15 mouse cellular contexts compared by ENCODE assay signal in the genomic region with DNA sequence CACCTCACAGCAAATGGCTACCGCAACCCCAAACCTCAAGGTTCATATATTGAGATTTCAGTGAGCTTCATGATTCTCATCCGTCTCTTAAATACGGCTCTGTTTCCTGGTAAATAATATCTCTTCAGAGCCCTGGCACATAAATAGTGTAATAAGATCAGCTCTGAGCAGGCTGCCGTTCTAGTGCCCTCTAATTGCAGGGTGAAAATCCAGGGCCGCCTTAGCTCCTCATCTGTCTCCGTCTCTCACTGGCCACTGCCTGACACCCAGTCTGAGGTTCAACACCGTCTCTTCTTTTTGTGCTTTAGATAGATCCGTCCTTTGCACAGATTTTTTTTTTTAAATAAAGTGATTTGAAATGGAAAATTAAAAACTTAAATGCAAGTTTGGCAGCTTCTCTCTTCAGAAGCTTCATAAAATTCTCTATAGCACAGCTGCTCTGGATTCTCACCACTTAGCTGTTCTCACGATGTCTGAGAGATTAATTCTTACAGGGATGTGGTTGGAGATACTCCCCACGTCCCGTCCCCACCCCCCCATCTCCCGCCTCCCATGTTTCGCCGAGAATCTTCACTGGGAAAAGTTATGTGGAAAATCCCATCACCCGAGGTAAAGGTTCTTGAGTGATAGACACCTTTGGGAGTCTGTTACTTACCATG.
A peak's percentile ranks its signal among the peaks of the same experiment; 100 is the strongest.
DNase-seq lines count a peak whose midpoint lies in the region; ATAC-seq and TF ChIP-seq lines count a peak whose summit lies in the region.
"Had no signal": no experiment of that assay in that cellular context is flagged by ENCODE, and none has a peak within 500 bp of the region (broad histone marks: within the 10 kb centered on the region; RNA-seq: fewer than 3 reads in every experiment).

No protein-coding gene starts in this region.

- DNase-seq in forebrain, postnatal 0 days = peak; percentile 18
- no peak for DNase-seq in kidney, adult 2 months
- no peak for DNase-seq in kidney, postnatal 25 days
- no peak for DNase-seq in neural tube, embryonic 10.5 days (ENCODE audit: extremely low spot score, low spot score)
- no peak for DNase-seq in thymus, postnatal 0 days (ENCODE audit: low spot score)
- DNase-seq: right cerebral cortex, postnatal 14 days; thymus, adult 2 months had no signal

- no peak overlapping the region for H3K9ac ChIP-seq in forebrain, postnatal 0 days
- no peak overlapping the region for H3K9ac ChIP-seq in forebrain, embryonic 12.5 days
- no peak overlapping the region for H3K9ac ChIP-seq in neural tube, embryonic 13.5 days
- H3K9ac ChIP-seq: forebrain, embryonic 15.5 days; hindbrain, embryonic 14.5 days; liver, embryonic 12.5 days; neural tube, embryonic 12.5 days had no signal

- no peak for TF ChIP-seq CTCF in forebrain, postnatal 0 days (IDR thresholded peaks at IDR 0.05; ENCODE audit: low read depth)
- TF ChIP-seq CTCF in kidney, adult 2 months (conservative IDR thresholded peaks at IDR 0.05; ENCODE audit: insufficient read depth, insufficient read length, low read depth, low read length) = no peak

- no peak overlapping the region for H3K4me2 ChIP-seq in forebrain, postnatal 0 days (ENCODE audit: low read depth)
- H3K4me2 ChIP-seq in forebrain, embryonic 12.5 days = no peak overlapping the region
- no peak overlapping the region for H3K4me2 ChIP-seq in neural tube, embryonic 13.5 days
- H3K4me2 ChIP-seq: forebrain, embryonic 15.5 days; hindbrain, embryonic 14.5 days; liver, embryonic 12.5 days; neural tube, embryonic 12.5 days had no signal

- no peak overlapping the region for H3K4me3 ChIP-seq in forebrain, postnatal 0 days (ENCODE audit: low read depth, low read length)
- H3K4me3 ChIP-seq in forebrain, embryonic 12.5 days (replicated peaks) = no peak overlapping the region
- no peak overlapping the region for H3K4me3 ChIP-seq in kidney, adult 2 months (ENCODE audit: insufficient read depth, low read depth, low read length)
- H3K4me3 ChIP-seq in neural tube, embryonic 13.5 days = no peak overlapping the region
- H3K4me3 ChIP-seq: forebrain, embryonic 15.5 days; liver, embryonic 12.5 days; neural tube, embryonic 12.5 days had no signal

- H3K36me3 ChIP-seq in forebrain, postnatal 0 days (ENCODE audit: insufficient read depth) = no peaks in the 10 kb centered on the region
- no peaks in the 10 kb centered on the region for H3K36me3 ChIP-seq in forebrain, embryonic 12.5 days (replicated peaks)
- H3K36me3 ChIP-seq in kidney, adult 2 months (ENCODE audit: control insufficient read depth, insufficient read depth, low read length) = no peaks in the 10 kb centered on the region; the same call in 1 of the 2 replicates
- no peaks in the 10 kb centered on the region for H3K36me3 ChIP-seq in neural tube, embryonic 13.5 days
- H3K36me3 ChIP-seq: forebrain, embryonic 15.5 days; liver, embryonic 12.5 days; neural tube, embryonic 12.5 days had no signal

- 63% methylated on average over 15 of the region's 15 CpGs for WGBS in forebrain, postnatal 0 days
- WGBS in forebrain, embryonic 12.5 days = 78% methylated on average over 15 of the region's 15 CpGs
- 54% methylated on average over 15 of the region's 15 CpGs for WGBS in kidney, adult 2 months
- WGBS in neural tube, embryonic 13.5 days = 70% methylated on average over 15 of the region's 15 CpGs

- H3K4me1 ChIP-seq in forebrain, postnatal 0 days (ENCODE audit: insufficient read depth) = peaks cover 11% of the 10 kb centered on the region
- peaks cover 52% of the 10 kb centered on the region for H3K4me1 ChIP-seq in forebrain, embryonic 12.5 days
- peaks cover 23% of the 10 kb centered on the region for H3K4me1 ChIP-seq in kidney, adult 2 months (ENCODE audit: control insufficient read depth, insufficient read depth, low read length)
- H3K4me1 ChIP-seq in neural tube, embryonic 13.5 days (replicated peaks) = peaks cover 62% of the 10 kb centered on the region

- H3K9me3 ChIP-seq in forebrain, postnatal 0 days (ENCODE audit: low read length) = no peaks in the 10 kb centered on the region
- no peaks in the 10 kb centered on the region for H3K9me3 ChIP-seq in forebrain, embryonic 12.5 days
- H3K9me3 ChIP-seq in neural tube, embryonic 13.5 days = no peaks in the 10 kb centered on the region
- H3K9me3 ChIP-seq: forebrain, embryonic 15.5 days; G1E; liver, embryonic 12.5 days; neural tube, embryonic 12.5 days had no signal

- TF ChIP-seq POLR2A in kidney, adult 2 months (IDR thresholded peaks at IDR 0.05; ENCODE audit: low read depth, low read length) = no peak

- no peak for ATAC-seq in forebrain, postnatal 0 days
- no peak for ATAC-seq in forebrain, embryonic 12.5 days (ENCODE audit: low FRiP score)
- no peak for ATAC-seq in neural tube, embryonic 13.5 days (ENCODE audit: low read depth)
- ATAC-seq in erythroid progenitor cell, adult 5-6 weeks (replicated peaks; ENCODE audit: low FRiP score, poor library complexity, severe bottlenecking) = no peak
- ATAC-seq: forebrain, embryonic 15.5 days; liver, embryonic 12.5 days had no signal

- no peaks in the 10 kb centered on the region for H3K27me3 ChIP-seq in forebrain, postnatal 0 days (ENCODE audit: insufficient read depth, low read length)
- no peaks in the 10 kb centered on the region for H3K27me3 ChIP-seq in forebrain, embryonic 12.5 days
- no peaks in the 10 kb centered on the region for H3K27me3 ChIP-seq in kidney, adult 2 months (replicated peaks; ENCODE audit: control insufficient read depth, insufficient read depth, low read length)
- H3K27me3 ChIP-seq in neural tube, embryonic 13.5 days = no peaks in the 10 kb centered on the region
- H3K27me3 ChIP-seq: forebrain, embryonic 15.5 days; liver, embryonic 12.5 days; neural tube, embryonic 12.5 days had no signal

- H3K27ac ChIP-seq in forebrain, postnatal 0 days (ENCODE audit: low read depth, low read length) = no peak overlapping the region
- H3K27ac ChIP-seq in forebrain, embryonic 12.5 days = no peak overlapping the region
- H3K27ac ChIP-seq in kidney, adult 2 months (ENCODE audit: insufficient read depth, low read depth, low read length) = peak overlapping the region; percentile 97
- H3K27ac ChIP-seq in neural tube, embryonic 13.5 days (replicated peaks) = peak overlapping the region; percentile 64; the same call in 1 of the 2 replicates
- H3K27ac ChIP-seq: forebrain, embryonic 15.5 days; hindbrain, embryonic 14.5 days; neural tube, embryonic 12.5 days had no signal

Comparison
In these comparisons a context has a peak if more than half of its experiments do, and no peak if none do; other contexts are left out.
1. H3K27ac ChIP-seq: peak in kidney, adult 2 months (single experiment) and neural tube, embryonic 13.5 days (single experiment); none in forebrain, postnatal 0 days (single experiment) and forebrain, embryonic 12.5 days (single experiment).